Mouse (Mus musculus): ENCODE data around the gene Coq2.

Gene Coq2

GRCm38 (mm10) chr5:100674711-100675376 lies at the start of gene Coq2:
Gene Coq2, minus strand, starts transcription at chr5:100675140.
- in situ Hi-C loops (cut with MboI; ENCODE audit: low sequenced_read_pairs): loop anchor here (25.0 kb wide), 1 partner anchor 237 kb away; no protein-coding TSS in a partner anchor

DNA sequence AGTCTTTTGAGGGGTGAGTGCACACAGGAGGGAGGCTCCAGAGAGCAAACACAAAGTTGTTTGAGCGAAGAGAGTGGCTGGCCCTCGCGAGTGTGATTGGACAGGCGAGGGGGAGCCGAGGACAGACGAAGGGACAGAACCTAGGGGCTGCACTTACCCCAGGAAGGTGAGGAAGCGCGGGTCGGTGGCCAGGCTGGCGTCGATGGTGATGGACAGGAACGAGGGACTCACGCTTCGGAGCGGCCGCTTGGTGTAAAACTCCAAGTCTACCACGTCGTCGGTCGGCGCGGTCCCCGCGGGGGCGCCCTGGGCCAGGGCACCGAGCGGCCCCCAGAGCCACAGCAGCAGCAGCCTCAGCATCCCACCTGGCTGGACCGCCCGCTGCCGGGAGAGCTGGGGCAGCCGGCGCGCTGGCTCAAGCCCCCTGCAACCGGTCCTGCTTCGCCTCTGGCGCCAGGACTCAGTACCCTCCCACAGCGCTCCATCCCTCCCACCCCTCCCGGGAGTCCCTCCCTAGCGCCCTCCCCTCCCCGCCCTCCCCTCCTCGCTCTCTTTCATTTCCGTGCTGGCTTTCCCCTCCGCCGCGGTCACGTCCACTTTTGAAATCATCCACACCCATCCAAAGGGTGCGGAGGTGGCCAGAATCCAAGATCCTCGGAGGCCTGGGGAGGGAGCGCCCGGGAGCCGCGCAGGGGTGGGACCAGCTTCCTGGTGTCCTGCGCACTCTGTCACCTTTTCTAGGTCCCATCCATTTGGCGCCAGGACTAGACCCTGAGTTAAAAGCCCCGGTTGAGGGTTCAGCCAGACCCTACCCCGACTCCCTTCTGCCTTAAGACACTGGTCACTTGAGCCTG lies 44.5 kb upstream of the Coq2 start, which contains the start of gene Hpse:
Gene Hpse, minus strand, starts transcription at position 482 of the 854 bp plus-strand sequence.
- in situ Hi-C loops (cut with MboI; ENCODE audit: low sequenced_read_pairs): no loop called here

GRCm38 (mm10) chr5:100716762-100717161 lies 41.8 kb upstream of the Coq2 start:
- in situ Hi-C loops (cut with MboI; ENCODE audit: low sequenced_read_pairs): no loop called here

GRCm38 (mm10) chr5:100711219-100711618 lies 36.3 kb upstream of the Coq2 start:
- in situ Hi-C loops (cut with MboI; ENCODE audit: low sequenced_read_pairs): no loop called here

- in situ Hi-C loops (cut with MboI; ENCODE audit: low sequenced_read_pairs): no loop called here
Measured at GRCm38 (mm10) chr5:100710012-100710411, 35.1 kb upstream of the Coq2 start.

DNA sequence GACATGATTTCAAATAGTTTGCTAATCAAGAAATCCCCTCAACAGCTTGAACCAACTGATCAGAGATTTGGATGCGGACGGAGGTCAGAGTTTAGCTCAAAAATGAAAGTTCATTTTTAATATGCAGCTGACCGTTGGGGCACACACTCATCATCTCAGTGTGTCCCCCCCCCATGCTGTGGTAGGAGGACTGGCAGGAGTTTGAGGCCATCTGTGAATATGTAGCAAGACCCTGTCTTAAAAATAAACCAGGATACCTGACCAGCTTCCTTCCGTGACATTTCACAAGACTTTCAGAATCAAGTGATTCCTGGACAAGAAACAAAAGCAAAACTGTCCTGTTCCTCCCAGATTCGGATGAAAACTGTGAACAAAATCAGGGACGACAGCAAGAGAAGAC lies 34.1 kb upstream of the Coq2 start:
- in situ Hi-C loops (cut with MboI; ENCODE audit: low sequenced_read_pairs): no loop called here

DNA sequence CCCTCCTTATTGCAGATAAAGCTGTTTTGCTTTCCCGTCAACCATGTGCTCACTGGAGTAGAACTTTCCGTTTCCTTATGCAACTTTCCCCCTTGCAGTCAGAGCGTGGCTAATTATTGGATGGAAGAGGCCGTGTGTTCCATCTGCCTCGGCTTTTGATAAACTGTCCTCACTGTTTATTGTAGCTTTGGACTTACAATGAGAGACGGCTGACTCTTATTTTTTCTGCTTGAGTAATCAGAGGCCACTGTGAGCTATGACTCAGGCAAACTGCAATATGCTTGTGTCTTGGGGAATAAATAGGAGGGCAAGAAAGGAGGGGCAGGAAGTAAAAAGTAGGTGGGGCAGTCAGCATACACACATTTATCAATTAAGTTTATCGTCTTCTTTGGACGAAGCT lies 31.7 kb upstream of the Coq2 start:
- in situ Hi-C loops (cut with MboI; ENCODE audit: low sequenced_read_pairs): no loop called here

DNA sequence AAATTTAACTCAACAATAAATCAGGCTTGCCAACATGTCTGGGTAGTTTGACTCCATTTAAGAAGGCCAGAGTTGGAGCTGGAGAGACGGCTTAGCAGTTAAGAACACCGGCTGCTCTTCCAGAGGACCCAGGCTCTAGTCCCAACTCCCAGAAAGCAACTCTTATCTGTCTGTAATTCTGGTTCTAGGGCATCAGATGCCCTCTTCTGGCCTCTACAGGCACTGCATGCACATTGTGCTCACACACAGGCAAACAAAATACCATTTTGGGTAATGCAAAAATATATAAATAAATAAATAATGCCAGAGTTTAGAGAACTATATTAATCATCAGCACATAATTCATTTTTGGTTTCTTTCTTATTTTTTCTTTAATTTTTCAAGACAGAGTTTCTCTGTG lies 29.3 kb upstream of the Coq2 start:
- in situ Hi-C loops (cut with MboI; ENCODE audit: low sequenced_read_pairs): no loop called here

GRCm38 (mm10) chr5:100702325-100702724 lies 27.4 kb upstream of the Coq2 start:
- in situ Hi-C loops (cut with MboI; ENCODE audit: low sequenced_read_pairs): no loop called here

DNA sequence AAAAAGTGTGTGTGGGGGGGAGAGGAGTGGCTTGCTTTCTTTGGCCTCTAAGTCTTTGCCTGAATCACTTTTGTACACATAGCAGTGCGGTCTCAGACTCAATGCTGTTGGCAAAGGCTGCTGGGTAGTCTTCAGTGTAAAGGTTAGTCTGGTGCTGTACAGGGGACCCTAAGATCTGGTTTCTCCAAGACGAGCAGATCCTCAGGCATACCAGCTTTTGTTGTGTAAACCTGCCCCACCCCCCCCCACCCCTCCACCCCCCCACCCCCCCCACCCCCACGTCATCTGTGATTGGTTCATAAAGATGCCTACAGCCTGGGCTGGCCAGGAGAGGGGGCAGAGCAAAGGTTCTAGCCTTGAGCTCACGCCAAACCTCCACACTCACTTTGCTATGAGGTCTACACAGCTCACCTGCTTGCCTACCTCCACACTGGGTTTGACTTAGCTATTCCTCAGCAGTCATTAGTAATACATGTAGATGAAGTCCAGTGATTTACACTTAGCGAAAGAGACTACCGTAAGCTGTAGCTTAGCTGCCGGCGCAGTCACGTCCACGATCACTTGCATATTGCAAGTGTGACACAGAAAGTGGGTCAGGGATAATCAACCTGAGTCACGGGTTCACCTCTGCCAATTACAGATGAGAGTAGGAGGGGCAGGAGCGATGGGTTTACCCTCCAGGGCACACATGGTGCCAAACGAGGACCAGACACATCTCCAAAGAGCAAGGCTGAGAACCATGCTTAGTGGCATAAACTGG lies 26.1 kb upstream of the Coq2 start:
- in situ Hi-C loops (cut with MboI; ENCODE audit: low sequenced_read_pairs): no loop called here

- in situ Hi-C loops (cut with MboI; ENCODE audit: low sequenced_read_pairs): loop anchor here (25.0 kb wide), 1 partner anchor 214 kb away; no protein-coding TSS in a partner anchor
Measured at GRCm38 (mm10) chr5:100697886-100698285, 22.9 kb upstream of the Coq2 start.

DNA sequence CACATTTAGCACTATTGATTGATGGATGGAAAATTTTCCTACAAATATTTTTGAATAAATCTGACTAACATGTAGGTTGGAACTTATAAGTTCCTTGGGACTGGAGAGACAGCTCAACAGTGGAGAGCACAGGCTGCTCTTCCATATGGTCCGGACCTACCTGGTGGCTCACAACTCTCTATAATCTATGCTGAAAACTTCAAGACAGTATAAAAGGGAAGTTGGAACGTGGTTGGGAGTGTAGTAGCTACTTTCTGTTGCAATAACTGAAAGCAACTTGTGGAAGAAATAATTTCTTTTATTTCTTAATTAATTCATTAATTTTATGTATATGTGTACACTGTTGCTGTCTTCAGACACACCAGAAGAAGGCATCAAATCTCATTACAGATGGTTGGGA lies 22.5 kb upstream of the Coq2 start:
- in situ Hi-C loops (cut with MboI; ENCODE audit: low sequenced_read_pairs): loop anchor here (25.0 kb wide), 1 partner anchor 215 kb away; no protein-coding TSS in a partner anchor

DNA sequence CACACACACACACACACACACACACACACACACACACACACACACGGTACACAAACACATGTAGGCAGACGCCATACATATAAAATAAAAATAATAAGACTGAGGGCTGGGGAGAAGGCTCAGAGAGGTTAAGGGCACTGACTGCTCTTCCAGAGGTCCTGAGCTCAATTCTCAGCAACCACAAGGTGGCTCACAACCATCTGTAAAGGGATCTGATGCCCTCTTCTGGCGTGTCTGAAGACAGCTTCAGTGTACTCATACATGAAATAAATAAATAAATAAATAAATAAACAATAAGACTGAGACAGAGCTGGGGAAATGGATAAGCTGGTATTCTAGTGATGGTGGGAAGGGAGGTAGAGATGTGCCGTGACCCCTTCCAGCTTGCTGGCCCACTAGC lies 10.7 kb upstream of the Coq2 start:
- in situ Hi-C loops (cut with MboI; ENCODE audit: low sequenced_read_pairs): loop anchor here (25.0 kb wide), 1 partner anchor 227 kb away; no protein-coding TSS in a partner anchor

DNA sequence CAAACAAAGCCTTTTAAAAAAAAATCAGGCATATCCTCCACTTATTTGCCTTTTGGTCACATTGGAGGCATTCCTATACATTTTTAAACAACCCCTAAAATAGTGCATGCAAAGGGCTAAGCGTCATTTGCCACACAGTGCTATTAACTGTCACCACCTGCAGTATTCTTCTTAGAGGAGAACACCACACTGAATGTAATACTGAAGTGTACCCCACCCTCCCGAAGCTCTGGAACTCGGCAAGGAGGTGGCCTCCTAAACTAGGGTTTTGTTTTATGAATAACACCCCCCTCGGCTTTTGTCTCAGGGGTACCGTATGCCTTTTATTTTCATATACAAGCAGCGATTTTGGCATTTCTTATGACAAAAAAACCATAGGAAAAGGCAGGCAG lies 5.6 kb upstream of the Coq2 start:
- in situ Hi-C loops (cut with MboI; ENCODE audit: low sequenced_read_pairs): loop anchor here (25.0 kb wide), 1 partner anchor 232 kb away; no protein-coding TSS in a partner anchor

GRCm38 (mm10) chr5:100679911-100680541 lies 5.1 kb upstream of the Coq2 start:
- in situ Hi-C loops (cut with MboI; ENCODE audit: low sequenced_read_pairs): loop anchor here (25.0 kb wide), 1 partner anchor 232 kb away; no protein-coding TSS in a partner anchor

DNA sequence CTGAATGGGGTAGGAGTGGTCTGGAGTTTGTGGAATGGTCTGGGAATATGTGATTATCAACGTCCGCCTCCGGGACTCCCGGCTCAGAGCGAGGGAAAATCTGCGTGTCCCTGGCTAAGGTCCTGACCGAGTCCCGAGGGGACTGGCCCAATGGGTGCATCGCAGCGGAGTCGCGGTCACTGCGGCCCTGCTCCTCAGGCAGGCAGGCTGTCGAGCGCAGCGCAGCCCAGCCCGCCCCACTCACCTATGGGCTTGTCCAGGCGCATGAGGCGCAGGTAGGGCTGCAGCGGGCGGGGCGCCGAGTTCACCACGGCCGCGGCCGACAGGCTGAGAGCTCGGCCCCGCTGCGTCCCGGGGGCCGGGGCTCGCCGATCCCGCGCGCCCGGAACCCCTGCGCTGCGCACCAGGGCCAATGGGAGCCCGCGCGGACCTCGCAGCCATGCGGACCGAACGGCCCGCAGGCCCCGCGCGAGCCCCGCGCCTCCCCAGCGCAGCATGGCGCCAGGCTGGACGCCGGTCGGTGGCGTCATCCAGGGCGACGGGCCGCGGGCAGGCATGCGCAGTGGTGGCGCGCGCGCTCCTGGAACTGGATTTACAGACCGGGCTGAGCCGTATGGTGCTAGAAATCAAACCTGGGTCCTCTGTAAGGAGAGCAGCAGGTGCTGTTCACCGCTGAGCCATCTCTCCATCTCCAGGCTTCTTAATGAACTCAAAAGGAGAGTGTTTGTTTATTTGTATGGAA lies 1.0 kb downstream of the Coq2 start:
- in situ Hi-C loops (cut with MboI; ENCODE audit: low sequenced_read_pairs): no loop called here

- in situ Hi-C loops (cut with MboI; ENCODE audit: low sequenced_read_pairs): no loop called here
Measured at GRCm38 (mm10) chr5:100672403-100672802, 2.5 kb downstream of the Coq2 start.

DNA sequence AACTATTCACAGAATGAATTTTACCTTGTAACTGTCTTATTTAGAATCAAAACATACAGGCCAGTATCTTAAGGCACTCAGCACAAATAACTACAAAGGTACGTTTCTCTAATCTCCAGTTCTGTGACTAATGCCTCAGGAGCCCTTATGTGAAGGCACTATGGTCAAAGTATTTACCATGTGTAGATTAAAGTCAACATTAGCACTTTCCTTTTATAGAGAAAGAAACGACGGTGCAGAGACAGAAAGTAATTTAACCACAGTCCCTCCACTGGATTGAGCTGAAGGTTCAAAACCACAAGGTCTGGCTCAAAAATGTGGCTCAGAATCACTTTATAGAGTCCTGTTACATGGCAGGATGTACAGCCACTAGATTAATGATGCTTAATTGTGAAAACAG lies 3.0 kb downstream of the Coq2 start:
- in situ Hi-C loops (cut with MboI; ENCODE audit: low sequenced_read_pairs): no loop called here

DNA sequence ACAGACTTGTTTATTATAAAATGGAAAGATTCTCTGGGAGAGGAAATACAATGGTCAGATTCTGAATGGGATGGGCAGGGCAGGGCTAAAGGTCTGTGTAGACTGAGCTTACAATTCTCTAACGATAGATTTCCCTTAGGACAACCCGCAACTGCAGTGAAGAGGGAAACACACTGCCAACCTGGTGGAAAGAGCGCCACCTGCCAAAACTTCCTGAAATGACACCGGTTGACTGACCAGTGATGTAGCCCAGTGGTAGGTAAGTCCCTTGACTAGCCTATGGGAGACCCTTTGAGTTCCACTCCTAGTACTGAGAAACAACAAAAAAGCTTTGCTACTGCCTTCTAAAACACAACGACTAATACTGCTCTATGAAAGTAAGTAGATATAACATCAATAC lies 3.5 kb downstream of the Coq2 start:
- in situ Hi-C loops (cut with MboI; ENCODE audit: low sequenced_read_pairs): no loop called here

DNA sequence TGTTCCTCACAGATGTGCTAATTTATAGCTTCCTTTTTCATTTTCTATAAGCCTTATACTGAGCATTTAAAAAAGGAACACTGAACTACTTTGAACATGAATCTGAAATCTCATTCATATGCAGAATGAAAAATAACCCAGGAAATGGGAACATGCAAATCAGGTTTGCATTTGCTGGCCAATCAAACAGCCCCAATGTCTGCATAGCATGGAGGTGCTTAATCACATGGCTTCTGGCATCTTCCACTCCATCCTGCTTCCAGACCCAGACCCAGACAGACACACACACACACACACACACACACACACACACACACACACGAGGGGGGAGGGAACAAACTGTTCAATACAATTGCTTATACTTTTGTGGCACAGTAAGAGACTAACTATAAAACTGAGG lies 8.0 kb downstream of the Coq2 start:
- in situ Hi-C loops (cut with MboI; ENCODE audit: low sequenced_read_pairs): loop anchor here (10.0 kb wide), 1 partner anchor 92 kb away; the partner anchor contains the start of gene Plac8
